Mouse (Mus musculus) neural tube, embryonic 12.5 days (tissue): ENCODE data around the gene Ran. TPM values are rescaled to one million over a fixed set of nuclear protein-coding genes. Genes with fewer than 3 reads are reported as not detected.
A peak's percentile ranks its signal among the peaks of the same experiment; 100 is the strongest.
"Not testable (repeated sequence)": the region's sequence is repeated elsewhere in the genome, so short reads cannot be mapped to it uniquely, and the experiment has no call there.

ENCODE experiments used
- ATAC-seq: fragments of 200-750 bp; cut with Nextera tagmentation; 2 replicates; pipeline ENCODE4 v1.8.0; 2017; ENCODE audit warnings: low read depth, mild to moderate bottlenecking, moderate TSS enrichment, moderate library complexity; ENCODE audit not compliant: low FRiP score
- H3K27ac ChIP-seq: fragments of 300-500 bp; sonication (generic); 2 replicates; pipeline ENCODE4 v1.5.1; 2016
- H3K27me3 ChIP-seq: fragments of 300-500 bp; sonication (generic); replicated peaks from 2 replicates; pipeline ENCODE4 v1.6.1; 2016; ENCODE audit warnings: mild to moderate bottlenecking
- H3K36me3 ChIP-seq: fragments of 300-500 bp; sonication (generic); 2 replicates; pipeline ENCODE4 v1.6.1; 2016; ENCODE audit warnings: mild to moderate bottlenecking
- H3K4me1 ChIP-seq: fragments of 300-500 bp; sonication (generic); 2 replicates; pipeline ENCODE4 v1.6.1; 2016
- H3K4me2 ChIP-seq: fragments of 300-500 bp; sonication (generic); replicated peaks from 2 replicates; pipeline ENCODE4 v1.6.1; 2016; ENCODE audit warnings: mild to moderate bottlenecking
- H3K4me3 ChIP-seq: fragments of 300-500 bp; sonication (generic); 2 replicates; pipeline ENCODE4 v1.5.1; 2016
- H3K9ac ChIP-seq: fragments of 300-500 bp; sonication (generic); 2 replicates; pipeline ENCODE4 v1.6.1; 2016; ENCODE audit warnings: mild to moderate bottlenecking
- H3K9me3 ChIP-seq: fragments of 300-500 bp; sonication (generic); 2 replicates; pipeline ENCODE4 v1.6.1; 2016; ENCODE audit warnings: mild to moderate bottlenecking
- WGBS: fragments of 180-500 bp; shearing (Covaris S2); methylation state at CpG from one replicate; pipeline ENCODE4 v1.1.7; 2016; 5-methylcytosine and 5-hydroxymethylcytosine counted together
- polyA plus RNA-seq: library from polyadenylated mRNA; unstranded; fragments of >200 nt; fragmentation: Nextera tagmentation; extraction: Ambion mirVana; gene quantifications from 2 replicates; pipeline ENCODE4 v1.2.1, GENCODE M21; 2016

Gene Ran
- 578 and 608 TPM in 2 replicates for polyA plus RNA-seq

- H3K4me3 ChIP-seq: peak within 1 kb of the TSS; percentile 86
- H3K27me3 ChIP-seq: no peaks in the 10 kb centered on the region
- peak within 1 kb of the TSS; percentile 91 for H3K9ac ChIP-seq
- no peaks in the 10 kb centered on the region for H3K9me3 ChIP-seq
- H3K4me1 ChIP-seq: peaks cover 16% of the 10 kb centered on the region
- peak; percentile 91 for ATAC-seq
- H3K27ac ChIP-seq: peak within 1 kb of the TSS; percentile 93
- WGBS: under 1% methylated on average over 100 of the region's 102 CpGs
- peaks cover 14% of the 10 kb centered on the region for H3K36me3 ChIP-seq
- H3K4me2 ChIP-seq: peak within 1 kb of the TSS; percentile 74
Measured at GRCm38 (mm10) chr5:129019497-129020299, at the start of gene Ran. TSS of gene Ran (plus strand) at chr5:129020069.

DNA sequence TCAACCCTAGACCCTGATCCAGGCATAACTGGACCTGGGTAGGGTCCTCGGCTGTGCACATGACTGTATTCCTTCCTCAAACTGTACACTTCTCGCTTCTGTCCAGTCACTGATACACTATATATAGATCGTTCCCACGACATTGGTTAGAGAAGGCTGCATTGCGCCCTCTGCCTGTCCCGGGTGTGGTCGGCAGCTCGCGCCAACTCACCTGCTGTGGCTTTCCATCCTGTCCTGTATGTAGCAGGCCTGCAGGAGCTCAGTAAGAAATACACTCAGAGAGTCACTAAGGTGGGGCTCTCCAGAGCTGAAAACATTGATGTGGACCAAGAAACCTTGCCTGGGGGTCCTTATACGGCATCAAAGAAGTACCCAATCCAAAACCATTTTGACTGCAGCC is 49.0 kb upstream of the Ran start:
- no peaks in the 10 kb centered on the region for H3K4me1 ChIP-seq
- 0 out of 2 replicates have a peak, but pooled peaks cover 4% of the 10 kb centered on the region for H3K9me3 ChIP-seq
- no peak for ATAC-seq
- no peaks in the 10 kb centered on the region for H3K27me3 ChIP-seq
- H3K4me3 ChIP-seq: no peak overlapping the region
- 77% methylated on average over 10 of the region's 10 CpGs for WGBS
- no peak overlapping the region for H3K4me2 ChIP-seq
- H3K27ac ChIP-seq: no peak overlapping the region
- H3K9ac ChIP-seq: no peak overlapping the region
- no peaks in the 10 kb centered on the region for H3K36me3 ChIP-seq

- Histone ChIP-seq H3K36me3 (no peaks in the 10 kb centered on the region), H3K9me3 (0 out of 2 replicates have a peak, but pooled peaks cover 4% of the 10 kb centered on the region), H3K4me1 (0 out of 2 replicates have a peak, but pooled peaks cover 3% of the 10 kb centered on the region), H3K4me3 (no peak overlapping the region), H3K9ac (no peak overlapping the region), H3K4me2 (no peak overlapping the region), H3K27me3 (no peaks in the 10 kb centered on the region), H3K27ac (no peak overlapping the region)
- 0 out of 2 replicates have a peak, but pooled peaks have one; percentile 63 for ATAC-seq
- WGBS: 18% methylated on average over 14 of the region's 14 CpGs
Measured at GRCm38 (mm10) chr5:128971298-128971697, 48.6 kb upstream of the Ran start.

DNA sequence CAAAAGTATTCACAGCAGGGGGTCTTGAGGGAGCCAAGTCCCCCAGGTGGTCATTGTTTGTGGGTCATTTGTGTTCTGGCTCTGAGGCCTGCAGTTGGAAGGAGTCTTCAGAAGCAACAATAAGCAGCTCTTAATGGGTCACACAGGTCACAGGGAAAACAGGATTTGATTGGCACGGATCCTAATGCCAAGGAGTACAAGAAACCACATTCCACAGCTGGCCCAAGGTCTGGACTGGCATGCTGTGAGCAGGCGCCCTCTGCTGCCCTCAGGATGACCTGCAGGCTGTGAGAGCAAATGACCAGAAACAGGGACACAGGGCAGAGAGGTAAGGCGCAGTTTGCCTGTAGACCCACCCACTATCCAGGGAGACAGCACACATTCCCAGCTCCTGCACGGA is 43.6 kb upstream of the Ran start:
- Histone ChIP-seq H3K4me2 (no peak overlapping the region), H3K9me3 (no peaks in the 10 kb centered on the region), H3K4me3 (no peak overlapping the region), H3K9ac (no peak overlapping the region), H3K27me3 (no peaks in the 10 kb centered on the region), H3K36me3 (no peaks in the 10 kb centered on the region), H3K27ac (no peak overlapping the region), H3K4me1 (0 out of 2 replicates have a peak, but pooled peaks cover 3% of the 10 kb centered on the region)
- ATAC-seq: no peak
- 16% methylated on average over 4 of the region's 4 CpGs for WGBS

DNA sequence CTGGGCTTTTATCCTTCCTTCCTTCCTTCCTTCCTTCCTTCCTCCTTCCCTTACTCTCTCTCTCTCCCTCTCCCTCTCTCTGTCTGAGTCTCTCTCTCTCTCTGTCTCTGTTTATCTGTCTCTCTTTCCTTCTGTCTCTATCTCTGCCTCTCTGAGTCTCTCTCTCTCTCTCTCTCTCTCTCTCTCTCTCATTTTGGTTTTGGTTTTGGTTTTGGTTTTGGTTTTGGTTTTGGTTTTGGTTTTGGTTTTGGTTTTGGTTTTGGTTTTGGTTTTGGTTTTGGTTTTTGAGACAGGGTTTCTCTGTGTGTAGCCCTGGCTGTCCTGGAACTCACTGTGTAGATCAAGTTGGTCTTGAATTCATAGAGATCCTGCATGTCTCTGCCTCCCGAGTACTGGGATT is 42.4 kb upstream of the Ran start:
- not testable (repeated sequence) for H3K4me3 ChIP-seq, ATAC-seq, H3K9ac ChIP-seq, H3K27ac ChIP-seq, H3K27me3 ChIP-seq, H3K4me2 ChIP-seq, H3K9me3 ChIP-seq, H3K4me1 ChIP-seq, H3K36me3 ChIP-seq
- WGBS: 80% methylated on average over 1 of the region's 1 CpGs

- 98% methylated on average over 7 of the region's 7 CpGs for WGBS
- Histone ChIP-seq H3K9ac (no peak overlapping the region), H3K9me3 (no peaks in the 10 kb centered on the region), H3K4me3 (no peak overlapping the region), H3K4me2 (no peak overlapping the region), H3K27ac (no peak overlapping the region), H3K4me1 (0 out of 2 replicates have a peak, but pooled peaks cover 3% of the 10 kb centered on the region), H3K27me3 (no peaks in the 10 kb centered on the region), H3K36me3 (no peaks in the 10 kb centered on the region)
- no peak for ATAC-seq
Measured at GRCm38 (mm10) chr5:128978957-128979356, 40.9 kb upstream of the Ran start.

GRCm38 (mm10) chr5:128980857-128981256 is 39.0 kb upstream of the Ran start:
- no peak overlapping the region for H3K27ac ChIP-seq
- ATAC-seq: no peak
- no peak overlapping the region for H3K9ac ChIP-seq
- H3K4me2 ChIP-seq: no peak overlapping the region
- H3K36me3 ChIP-seq: peaks cover 10% of the 10 kb centered on the region
- H3K4me3 ChIP-seq: no peak overlapping the region
- 64% methylated on average over 7 of the region's 7 CpGs for WGBS
- H3K9me3 ChIP-seq: no peaks in the 10 kb centered on the region
- no peaks in the 10 kb centered on the region for H3K27me3 ChIP-seq
- H3K4me1 ChIP-seq: 0 out of 2 replicates have a peak, but pooled peaks cover 3% of the 10 kb centered on the region

DNA sequence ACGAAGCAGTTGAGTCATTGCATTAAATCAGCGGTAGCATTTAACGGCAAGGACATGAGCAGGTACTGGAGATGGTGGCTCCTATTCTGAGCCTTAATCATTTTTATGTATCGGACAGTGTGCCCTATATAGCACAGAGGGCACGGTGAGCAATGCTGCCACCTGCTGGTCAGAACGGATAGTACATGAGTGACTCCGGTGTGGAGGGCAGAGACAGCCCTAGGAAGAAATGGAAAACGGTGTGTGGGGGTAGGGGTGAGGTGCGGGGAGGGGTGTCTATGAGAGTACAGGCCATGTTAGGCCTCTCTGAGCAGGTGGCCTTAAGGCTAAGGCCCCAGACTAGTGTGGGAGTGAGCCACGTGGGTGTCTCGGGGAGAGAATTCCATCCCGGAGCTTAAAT is 38.3 kb upstream of the Ran start:
- H3K4me3 ChIP-seq: no peak overlapping the region
- ATAC-seq: no peak

DNA sequence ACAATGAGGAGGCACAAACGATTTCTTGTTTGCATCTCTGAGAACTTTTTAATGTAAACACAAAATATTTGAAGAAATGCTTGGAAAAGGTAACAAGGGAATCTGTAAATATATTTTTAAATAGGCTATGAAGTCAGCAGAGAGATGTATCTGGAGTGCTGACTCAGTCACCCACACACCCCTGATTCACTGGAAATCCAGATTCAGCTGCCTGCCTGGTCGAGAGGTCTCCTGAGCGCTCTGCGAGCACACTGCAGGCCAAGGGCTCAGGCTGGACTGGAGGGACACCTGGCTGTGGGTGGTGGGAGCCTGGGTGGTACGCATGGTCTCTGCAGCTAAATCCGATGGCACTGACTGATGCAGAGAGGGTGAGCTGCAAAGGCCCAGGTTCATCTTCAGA is 35.3 kb upstream of the Ran start:
- 90% methylated on average over 6 of the region's 6 CpGs for WGBS
- ATAC-seq: no peak
- H3K27ac ChIP-seq: no peak overlapping the region

More for the DNA sequence above, 38.3 kb upstream of the Ran start:
- H3K36me3 ChIP-seq: peaks cover 12% of the 10 kb centered on the region
- no peaks in the 10 kb centered on the region for H3K9me3 ChIP-seq
- H3K27me3 ChIP-seq: no peaks in the 10 kb centered on the region
- H3K4me2 ChIP-seq: no peak overlapping the region
- H3K9ac ChIP-seq: no peak overlapping the region
- H3K27ac ChIP-seq: no peak overlapping the region
- H3K4me1 ChIP-seq: no peaks in the 10 kb centered on the region
- WGBS: 28% methylated on average over 12 of the region's 12 CpGs

DNA sequence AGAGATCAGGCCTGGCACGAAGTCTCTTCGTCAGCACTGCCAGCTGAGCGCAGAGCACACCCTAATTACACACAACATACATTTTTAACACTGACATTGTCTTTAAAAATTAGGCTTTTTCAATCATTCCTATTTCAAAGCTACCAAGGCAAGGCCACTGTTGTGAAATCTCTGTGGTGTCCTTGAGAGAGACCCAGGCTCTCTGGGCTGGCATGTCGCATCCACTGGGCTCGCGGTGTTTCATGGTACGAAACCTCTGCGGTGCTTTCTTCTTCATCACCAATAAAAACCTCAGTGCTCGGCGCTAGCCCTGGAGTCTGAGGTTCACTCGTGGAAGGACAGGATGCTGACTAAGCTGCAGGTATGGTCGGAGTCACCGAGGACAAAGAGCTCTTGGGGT is 33.9 kb upstream of the Ran start:
- Histone ChIP-seq H3K4me2 (no peak overlapping the region), H3K36me3 (peaks cover 29% of the 10 kb centered on the region), H3K9me3 (no peaks in the 10 kb centered on the region), H3K27me3 (no peaks in the 10 kb centered on the region), H3K9ac (no peak overlapping the region), H3K4me3 (no peak overlapping the region), H3K4me1 (no peaks in the 10 kb centered on the region), H3K27ac (no peak overlapping the region)
- no peak for ATAC-seq
- WGBS: 93% methylated on average over 13 of the region's 13 CpGs

More for the DNA sequence above, 35.3 kb upstream of the Ran start:
- Histone ChIP-seq H3K27me3 (no peaks in the 10 kb centered on the region), H3K9ac (no peak overlapping the region), H3K36me3 (peaks cover 21% of the 10 kb centered on the region), H3K4me3 (no peak overlapping the region), H3K4me2 (no peak overlapping the region), H3K4me1 (no peaks in the 10 kb centered on the region), H3K9me3 (no peaks in the 10 kb centered on the region)

GRCm38 (mm10) chr5:128987141-128987954 is 32.5 kb upstream of the Ran start:
- H3K27me3 ChIP-seq: no peaks in the 10 kb centered on the region
- H3K4me1 ChIP-seq: no peaks in the 10 kb centered on the region
- no peaks in the 10 kb centered on the region for H3K9me3 ChIP-seq
- peaks cover 43% of the 10 kb centered on the region for H3K36me3 ChIP-seq
- no peak overlapping the region for H3K4me3 ChIP-seq
- no peak overlapping the region for H3K4me2 ChIP-seq
- 80% methylated on average over 19 of the region's 19 CpGs for WGBS
- no peak overlapping the region for H3K27ac ChIP-seq
- no peak overlapping the region for H3K9ac ChIP-seq
- no peak for ATAC-seq

GRCm38 (mm10) chr5:129000706-129001468 is 19.0 kb upstream of the Ran start:
- Histone ChIP-seq H3K27me3 (no peaks in the 10 kb centered on the region), H3K4me2 (no peak overlapping the region), H3K4me3 (no peak overlapping the region), H3K9ac (no peak overlapping the region), H3K9me3 (no peaks in the 10 kb centered on the region), H3K4me1 (peaks cover 12% of the 10 kb centered on the region), H3K36me3 (peaks cover 11% of the 10 kb centered on the region; the same call in 1 of the 2 replicates), H3K27ac (no peak overlapping the region)
- ATAC-seq: no peak
- WGBS: 48% methylated on average over 8 of the region's 8 CpGs
